Mouse (Mus musculus) spleen, adult 12 weeks (tissue): ENCODE results near the gene Trpd52l3.
"Not testable (repeated sequence)": the region's sequence is repeated elsewhere in the genome, so short reads cannot be mapped to it uniquely, and the experiment has no call there.

ENCODE experiments used
- DNase-seq: peaks from one replicate; pipeline ENCODE4 v3.0.0; 2022; ENCODE audit warnings: low spot score

Trpd52l3 gene

GRCm38 (mm10) chr19:30003621-30004020, at the start of gene Trpd52l3:
Gene Trpd52l3 (plus strand): TSS chr19:30003790.
- DNase-seq: no peak

- no peak for DNase-seq
These were observed 49.8 kb upstream of the Trpd52l3 start for GRCm38 (mm10) chr19:29953833-29954232.

DNA sequence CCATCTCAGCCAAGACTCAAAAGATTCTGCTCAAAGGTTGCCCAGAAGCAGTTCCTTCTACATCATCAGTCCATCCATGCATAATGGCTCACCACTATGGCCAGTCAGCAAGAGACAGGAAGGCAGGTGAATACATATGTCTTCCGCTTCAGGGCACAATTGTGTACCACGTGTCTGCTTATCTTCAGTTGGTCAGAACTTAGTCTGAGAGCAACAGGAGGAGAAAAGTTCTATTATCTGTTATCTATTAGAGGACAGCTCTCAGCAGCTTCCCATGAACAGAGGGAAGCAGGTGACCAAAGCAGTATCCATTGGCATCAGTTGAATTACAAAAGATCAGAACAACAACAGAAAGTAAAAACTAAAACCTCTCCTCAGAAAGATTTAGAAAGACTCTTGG, 48.1 kb upstream of the Trpd52l3 start:
- DNase-seq: no peak

DNA sequence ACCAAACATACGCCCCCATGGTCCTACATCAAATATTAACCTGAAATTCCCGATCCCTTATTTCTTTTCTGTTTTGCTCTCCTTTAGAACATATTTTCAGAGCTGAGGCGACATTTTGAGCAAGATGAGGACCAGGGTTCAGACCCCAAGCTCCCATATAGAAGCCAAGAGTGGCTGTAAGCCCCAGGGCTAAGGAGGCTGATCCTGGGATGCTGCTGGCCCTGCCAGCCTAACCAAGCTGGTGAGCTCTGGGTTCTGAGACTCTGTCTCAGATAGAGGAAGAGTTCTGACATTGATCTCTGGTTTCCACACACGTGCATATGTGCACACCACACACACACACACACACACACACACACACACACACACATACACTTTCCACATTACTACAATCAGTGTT, 42.7 kb upstream of the Trpd52l3 start:
- no peak for DNase-seq

- no peak for DNase-seq
These were observed 41.7 kb upstream of the Trpd52l3 start for GRCm38 (mm10) chr19:29961842-29962241.

GRCm38 (mm10) chr19:29963598-29964092, 39.9 kb upstream of the Trpd52l3 start:
- DNase-seq: no peak

GRCm38 (mm10) chr19:29967960-29968359, 35.6 kb upstream of the Trpd52l3 start:
- no peak for DNase-seq

GRCm38 (mm10) chr19:29973396-29973795, 30.2 kb upstream of the Trpd52l3 start:
- no peak for DNase-seq

GRCm38 (mm10) chr19:29978847-29979246, 24.7 kb upstream of the Trpd52l3 start:
- DNase-seq: no peak

DNA sequence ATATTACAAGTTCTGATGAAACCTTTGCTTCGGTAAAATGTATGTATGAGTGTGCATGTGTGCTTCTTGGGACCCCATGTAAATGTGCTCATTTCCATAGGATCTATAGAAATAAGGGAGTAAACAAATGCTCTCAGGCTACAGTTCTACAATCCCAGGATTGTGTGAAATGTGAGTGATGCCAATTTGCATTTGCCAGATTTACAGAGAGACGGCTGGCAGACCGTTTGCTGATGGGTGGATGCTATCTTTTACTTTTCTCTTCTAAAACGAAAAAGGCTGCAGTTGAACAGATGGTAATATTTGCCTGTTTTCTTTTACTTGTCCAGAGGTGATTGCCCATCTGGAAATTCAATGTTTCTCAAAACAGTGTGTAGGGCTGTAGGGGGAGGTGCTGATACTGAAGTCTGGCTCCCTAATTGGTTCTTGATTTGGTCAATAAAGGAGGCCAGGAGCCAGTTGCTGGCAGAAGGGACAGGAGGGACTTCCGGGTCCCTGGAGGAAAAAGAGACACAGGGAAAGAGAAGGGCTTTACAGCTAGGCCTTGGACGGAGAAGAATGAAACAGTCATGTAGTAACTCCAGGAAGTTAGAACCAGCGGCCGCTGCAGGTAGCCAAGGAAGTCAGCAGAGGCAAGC, 24.0 kb upstream of the Trpd52l3 start:
- no peak for DNase-seq

DNA sequence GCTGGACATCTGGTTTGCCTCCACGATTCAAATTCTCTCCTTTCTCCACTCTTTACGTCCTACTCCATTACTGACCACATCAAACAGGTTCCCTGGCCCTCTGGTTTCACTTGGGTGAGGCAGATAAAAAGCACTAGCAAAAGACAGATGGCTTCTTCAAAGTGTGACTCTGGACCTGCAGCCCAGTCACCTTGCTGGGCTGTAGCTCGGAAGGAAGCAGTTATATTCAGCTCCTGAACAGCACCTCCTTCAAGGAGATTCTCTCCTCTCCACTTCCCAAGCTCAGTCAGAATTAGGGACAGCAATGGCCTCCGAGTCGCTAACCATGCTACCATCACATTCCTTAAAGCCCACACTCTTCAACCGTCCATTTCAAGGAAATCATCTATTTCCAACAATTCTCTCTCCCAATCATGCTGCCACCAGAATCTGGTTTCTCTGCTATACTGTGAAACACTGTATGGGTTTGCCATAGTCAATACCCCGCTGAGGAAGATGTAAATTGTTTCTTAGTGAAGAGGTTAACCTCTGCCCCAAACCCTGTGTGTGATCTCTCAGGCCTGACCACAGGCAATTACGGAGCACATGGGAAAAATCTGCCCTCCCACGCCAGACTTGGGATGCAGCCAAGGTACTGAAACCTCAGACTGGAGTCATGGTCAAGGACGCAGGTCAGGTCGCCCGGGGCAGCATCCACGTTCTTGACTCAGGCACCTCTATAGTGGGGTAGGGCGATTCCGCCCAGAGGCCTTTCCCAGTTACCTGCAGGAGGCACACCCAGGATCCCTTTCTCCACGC, 19.2 kb upstream of the Trpd52l3 start:
- no peak for DNase-seq

DNA sequence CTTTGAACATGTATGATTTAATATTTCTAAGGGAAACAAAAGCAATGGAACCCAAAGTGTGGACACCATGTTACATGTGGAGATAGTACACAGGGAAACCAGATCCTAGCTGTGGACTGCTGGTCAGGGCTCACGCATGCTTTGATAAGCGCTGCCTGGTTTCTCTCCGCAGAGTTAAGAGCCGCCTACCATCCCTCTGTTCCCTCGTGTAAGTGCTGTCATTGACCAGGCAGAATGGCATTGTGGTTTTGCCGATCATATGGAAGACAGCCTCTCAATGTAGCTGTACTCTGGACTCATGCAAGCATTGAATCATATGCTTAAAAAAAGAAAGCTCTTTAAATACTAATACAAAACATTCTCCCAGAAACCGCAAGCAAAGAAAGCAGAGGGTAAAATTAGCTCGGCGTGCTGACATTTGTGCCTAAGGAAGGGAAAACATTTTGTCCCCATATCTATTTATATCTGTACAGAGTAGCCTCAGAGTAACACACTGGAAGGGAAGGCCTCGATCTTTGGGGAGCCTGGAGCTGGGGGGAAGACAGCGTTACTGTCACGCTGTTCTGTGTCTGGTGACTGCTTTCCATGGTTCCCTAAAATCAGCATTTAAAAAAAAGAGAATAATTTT, 17.0 kb upstream of the Trpd52l3 start:
- DNase-seq: no peak

DNA sequence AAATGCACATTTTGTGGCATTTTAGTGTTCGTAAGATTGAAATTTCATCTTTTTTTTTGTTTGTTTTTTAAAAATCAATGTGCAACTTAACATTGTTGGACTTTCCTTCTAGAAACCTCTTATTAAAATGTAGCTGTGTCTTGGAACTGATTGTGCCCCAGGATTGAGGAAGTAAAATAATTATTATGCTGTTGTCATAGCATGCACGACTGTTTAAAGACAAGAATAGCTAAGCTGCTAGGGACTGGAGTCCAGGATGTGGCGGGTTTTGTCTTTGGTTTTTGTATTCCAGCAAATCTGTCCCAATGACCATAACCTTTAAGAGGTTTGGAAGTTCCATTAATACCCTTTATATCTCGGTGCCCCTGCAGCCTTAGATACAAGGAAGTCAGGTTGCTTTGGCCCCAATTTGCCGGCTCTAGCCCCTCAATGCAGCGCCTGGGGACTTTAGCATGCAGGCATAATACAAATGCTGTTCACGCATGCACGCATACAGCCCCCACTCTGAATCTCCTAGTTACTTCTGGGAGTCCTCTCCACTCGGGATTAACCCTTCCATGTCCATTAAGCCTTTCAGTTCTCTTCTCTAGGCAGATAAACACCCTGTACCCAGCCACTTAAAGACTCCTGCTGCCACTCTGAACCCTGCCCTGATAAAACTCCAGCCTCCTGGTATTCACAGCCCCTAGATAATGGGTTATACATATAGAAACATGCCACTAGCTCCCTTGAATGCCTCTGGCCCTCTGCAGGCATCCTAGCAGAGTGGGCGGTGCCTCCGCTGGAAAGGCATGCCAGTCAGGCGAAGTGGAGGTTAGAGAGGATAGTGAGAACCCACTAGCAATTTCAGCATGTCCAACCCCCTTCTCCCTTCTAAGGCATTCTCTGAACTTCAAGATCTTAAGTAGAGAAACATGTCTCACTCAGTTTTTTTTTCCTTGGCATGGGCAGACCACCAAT, 2.9 kb upstream of the Trpd52l3 start:
- DNase-seq: no peak

- DNase-seq: no peak
These were observed 2.0 kb upstream of the Trpd52l3 start for GRCm38 (mm10) chr19:30001550-30001949.

DNA sequence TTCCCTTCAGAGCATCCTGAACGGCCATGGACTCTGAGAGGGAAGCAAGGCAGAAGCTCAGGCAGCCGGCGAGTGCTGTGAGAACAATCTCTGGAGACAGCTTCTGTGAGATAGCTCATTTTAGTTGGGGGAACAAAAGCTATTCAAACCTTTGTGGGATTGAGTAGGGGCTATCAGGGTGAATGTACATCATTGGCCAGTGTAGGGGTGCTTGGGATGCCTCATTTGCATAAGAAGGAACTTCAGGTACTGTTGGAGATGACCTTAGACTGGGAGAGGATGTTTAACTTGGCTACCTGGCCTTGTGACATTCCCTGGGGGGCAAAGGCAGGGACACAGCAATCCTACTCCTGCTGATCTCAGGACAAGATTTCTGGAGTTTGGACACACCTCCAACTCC, 2.8 kb downstream of the Trpd52l3 start:
- DNase-seq: no peak

GRCm38 (mm10) chr19:30010520-30011296, 7.1 kb downstream of the Trpd52l3 start:
- no peak for DNase-seq

DNA sequence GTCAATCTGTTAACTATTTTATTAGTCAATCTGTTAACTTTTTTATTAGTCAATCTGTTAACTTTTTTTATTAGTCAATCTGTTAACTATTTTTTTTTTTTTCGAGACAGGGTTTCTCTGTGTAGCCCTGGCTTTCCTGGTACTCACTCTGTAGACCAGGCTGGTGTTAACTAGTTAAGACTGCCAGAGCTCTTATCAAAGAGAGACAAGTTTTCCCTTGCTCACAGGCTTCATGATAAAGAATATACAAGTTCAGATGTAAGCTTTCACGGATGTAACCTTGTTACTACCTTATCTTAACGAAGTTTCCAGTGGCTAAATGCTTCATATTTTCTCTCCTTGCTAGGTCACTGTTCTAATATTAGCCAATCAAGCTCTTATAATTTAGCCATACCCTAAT, 10.7 kb downstream of the Trpd52l3 start:
- no peak for DNase-seq

- no peak for DNase-seq
These were observed 12.6 kb downstream of the Trpd52l3 start for GRCm38 (mm10) chr19:30016156-30016555.

GRCm38 (mm10) chr19:30023419-30023818, 19.8 kb downstream of the Trpd52l3 start:
- not testable (repeated sequence) for DNase-seq

- DNase-seq: no peak
These were observed 25.6 kb downstream of the Trpd52l3 start for GRCm38 (mm10) chr19:30029002-30029710.
